Mouse (Mus musculus): ENCODE data around the gene Rbp1. TPM values are rescaled to one million over a fixed set of nuclear protein-coding genes. Genes with fewer than 3 reads are reported as not detected.
A peak's percentile ranks its signal among the peaks of the same experiment; 100 is the strongest.

Rbp1 gene
- polyA plus RNA-seq, 1 experiment, result 6.2 TPM

GRCm38 (mm10) chr9:98388633-98388965 is 34.2 kb upstream of the Rbp1 start:
- H3K27me3 ChIP-seq (ENCODE audit: control insufficient read depth, insufficient read depth, low read length), result no peaks in the 10 kb centered on the region
- TF ChIP-seq POLR2A (IDR thresholded peaks at IDR 0.05; ENCODE audit: borderline replicate concordance, insufficient read depth, low read length) (no peak), CTCF (IDR thresholded peaks at IDR 0.05; ENCODE audit: borderline replicate concordance, insufficient read depth, low read depth, low read length) (no peak)
- no peaks in the 10 kb centered on the region for H3K4me1 ChIP-seq (ENCODE audit: control insufficient read depth, insufficient read depth, low read length)
- no peak overlapping the region for H3K4me3 ChIP-seq (replicated peaks; ENCODE audit: insufficient read depth, low read depth, low read length)
- no peak overlapping the region for H3K27ac ChIP-seq (ENCODE audit: insufficient read depth, low read length)
- 86% methylated on average over 5 of the region's 5 CpGs for WGBS
- no peak for DNase-seq

GRCm38 (mm10) chr9:98393496-98393895 is 29.3 kb upstream of the Rbp1 start:
- no peak for DNase-seq
- Histone ChIP-seq H3K4me3 (replicated peaks; ENCODE audit: insufficient read depth, low read depth, low read length) (no peak overlapping the region), H3K4me1 (ENCODE audit: control insufficient read depth, insufficient read depth, low read length) (no peaks in the 10 kb centered on the region), H3K27me3 (ENCODE audit: control insufficient read depth, insufficient read depth, low read length) (no peaks in the 10 kb centered on the region), H3K27ac (ENCODE audit: insufficient read depth, low read length) (no peak overlapping the region)
- 82% methylated on average over 4 of the region's 4 CpGs for WGBS
- no peak for TF ChIP-seq POLR2A (IDR thresholded peaks at IDR 0.05; ENCODE audit: borderline replicate concordance, insufficient read depth, low read length)
- no peak for TF ChIP-seq CTCF (IDR thresholded peaks at IDR 0.05; ENCODE audit: borderline replicate concordance, insufficient read depth, low read depth, low read length)

- WGBS, result 92% methylated on average over 6 of the region's 6 CpGs
- TF ChIP-seq POLR2A (IDR thresholded peaks at IDR 0.05; ENCODE audit: borderline replicate concordance, insufficient read depth, low read length), result no peak
- no peak for TF ChIP-seq CTCF (IDR thresholded peaks at IDR 0.05; ENCODE audit: borderline replicate concordance, insufficient read depth, low read depth, low read length)
Measured at GRCm38 (mm10) chr9:98397211-98397610, 25.6 kb upstream of the Rbp1 start.

GRCm38 (mm10) chr9:98397866-98398265 is 24.9 kb upstream of the Rbp1 start:
- WGBS, result 88% methylated on average over 3 of the region's 3 CpGs
- no peak for DNase-seq
- TF ChIP-seq CTCF (IDR thresholded peaks at IDR 0.05; ENCODE audit: borderline replicate concordance, insufficient read depth, low read depth, low read length) (no peak), POLR2A (IDR thresholded peaks at IDR 0.05; ENCODE audit: borderline replicate concordance, insufficient read depth, low read length) (no peak)

More at GRCm38 (mm10) chr9:98397211-98397610, 25.6 kb upstream of the Rbp1 start:
- no peak for DNase-seq
- peaks cover 3% of the 10 kb centered on the region; the same call in 1 of the 2 replicates for H3K4me1 ChIP-seq (ENCODE audit: control insufficient read depth, insufficient read depth, low read length)
- no peaks in the 10 kb centered on the region for H3K27me3 ChIP-seq (ENCODE audit: control insufficient read depth, insufficient read depth, low read length)
- no peak overlapping the region for H3K27ac ChIP-seq (ENCODE audit: insufficient read depth, low read length)
- H3K4me3 ChIP-seq (replicated peaks; ENCODE audit: insufficient read depth, low read depth, low read length), result no peak overlapping the region

GRCm38 (mm10) chr9:98400185-98400894 is 22.4 kb upstream of the Rbp1 start:
- peak; percentile 19 to 37 for DNase-seq

More at GRCm38 (mm10) chr9:98397866-98398265, 24.9 kb upstream of the Rbp1 start:
- Histone ChIP-seq H3K27ac (ENCODE audit: insufficient read depth, low read length) (no peak overlapping the region), H3K27me3 (ENCODE audit: control insufficient read depth, insufficient read depth, low read length) (0 out of 2 replicates have a peak, but pooled peaks cover 1% of the 10 kb centered on the region), H3K4me1 (ENCODE audit: control insufficient read depth, insufficient read depth, low read length) (peaks cover 3% of the 10 kb centered on the region; the same call in 1 of the 2 replicates), H3K4me3 (replicated peaks; ENCODE audit: insufficient read depth, low read depth, low read length) (no peak overlapping the region)

GRCm38 (mm10) chr9:98401611-98402010 is 21.1 kb upstream of the Rbp1 start:
- DNase-seq, result no peak
- H3K4me3 ChIP-seq (replicated peaks; ENCODE audit: insufficient read depth, low read depth, low read length), result no peak overlapping the region
- WGBS, result 93% methylated on average over 5 of the region's 5 CpGs
- no peak overlapping the region for H3K27ac ChIP-seq (ENCODE audit: insufficient read depth, low read length)
- TF ChIP-seq CTCF (IDR thresholded peaks at IDR 0.05; ENCODE audit: borderline replicate concordance, insufficient read depth, low read depth, low read length) (no peak), POLR2A (IDR thresholded peaks at IDR 0.05; ENCODE audit: borderline replicate concordance, insufficient read depth, low read length) (no peak)
- peaks cover 3% of the 10 kb centered on the region; the same call in 1 of the 2 replicates for H3K4me1 ChIP-seq (ENCODE audit: control insufficient read depth, insufficient read depth, low read length)
- 0 out of 2 replicates have a peak, but pooled peaks cover 1% of the 10 kb centered on the region for H3K27me3 ChIP-seq (ENCODE audit: control insufficient read depth, insufficient read depth, low read length)

More at GRCm38 (mm10) chr9:98400185-98400894, 22.4 kb upstream of the Rbp1 start:
- Histone ChIP-seq H3K4me1 (ENCODE audit: control insufficient read depth, insufficient read depth, low read length) (peaks cover 3% of the 10 kb centered on the region; the same call in 1 of the 2 replicates), H3K4me3 (replicated peaks; ENCODE audit: insufficient read depth, low read depth, low read length) (no peak overlapping the region), H3K27me3 (ENCODE audit: control insufficient read depth, insufficient read depth, low read length) (0 out of 2 replicates have a peak, but pooled peaks cover 1% of the 10 kb centered on the region), H3K27ac (ENCODE audit: insufficient read depth, low read length) (no peak overlapping the region)
- TF ChIP-seq CTCF (IDR thresholded peaks at IDR 0.05; ENCODE audit: borderline replicate concordance, insufficient read depth, low read depth, low read length) (no peak), POLR2A (IDR thresholded peaks at IDR 0.05; ENCODE audit: borderline replicate concordance, insufficient read depth, low read length) (no peak)
- WGBS, result 35% methylated on average over 13 of the region's 13 CpGs

- TF ChIP-seq CTCF (IDR thresholded peaks at IDR 0.05; ENCODE audit: borderline replicate concordance, insufficient read depth, low read depth, low read length) (no peak), POLR2A (IDR thresholded peaks at IDR 0.05; ENCODE audit: borderline replicate concordance, insufficient read depth, low read length) (no peak)
- Histone ChIP-seq H3K4me1 (ENCODE audit: control insufficient read depth, insufficient read depth, low read length) (no peaks in the 10 kb centered on the region), H3K27ac (ENCODE audit: insufficient read depth, low read length) (no peak overlapping the region), H3K4me3 (replicated peaks; ENCODE audit: insufficient read depth, low read depth, low read length) (no peak overlapping the region), H3K27me3 (ENCODE audit: control insufficient read depth, insufficient read depth, low read length) (no peaks in the 10 kb centered on the region)
- DNase-seq, result no peak
- WGBS, result 48% methylated on average over 12 of the region's 12 CpGs
Measured at GRCm38 (mm10) chr9:98407771-98408170, 15.0 kb upstream of the Rbp1 start.

- TF ChIP-seq POLR2A (IDR thresholded peaks at IDR 0.05; ENCODE audit: borderline replicate concordance, insufficient read depth, low read length) (no peak), CTCF (IDR thresholded peaks at IDR 0.05; ENCODE audit: borderline replicate concordance, insufficient read depth, low read depth, low read length) (peak; percentile 54)
- Histone ChIP-seq H3K27me3 (ENCODE audit: control insufficient read depth, insufficient read depth, low read length) (no peaks in the 10 kb centered on the region), H3K27ac (ENCODE audit: insufficient read depth, low read length) (no peak overlapping the region), H3K4me3 (replicated peaks; ENCODE audit: insufficient read depth, low read depth, low read length) (no peak overlapping the region), H3K4me1 (ENCODE audit: control insufficient read depth, insufficient read depth, low read length) (no peaks in the 10 kb centered on the region)
- DNase-seq, result peak; percentile 28 to 47
- 28% methylated on average over 3 of the region's 3 CpGs for WGBS
Measured at GRCm38 (mm10) chr9:98409137-98409536, 13.6 kb upstream of the Rbp1 start.
